Mouse (Mus musculus): ENCODE measurements around the gene Msh5.

Msh5 gene

GRCm38 (mm10) chr17:35070556-35071229 lies 24.1 kb upstream of the Msh5 start:
- ATAC-seq (ENCODE audit: insufficient number of reproducible peaks, low FRiP score, low TSS enrichment), result peak; percentile 87

GRCm38 (mm10) chr17:35068213-35068914 lies 21.8 kb upstream of the Msh5 start:
- ATAC-seq (ENCODE audit: insufficient number of reproducible peaks, low FRiP score, low TSS enrichment), result no peak

- ATAC-seq (ENCODE audit: insufficient number of reproducible peaks, low FRiP score, low TSS enrichment), result no peak
Observed at GRCm38 (mm10) chr17:35066084-35066483, 19.5 kb upstream of the Msh5 start, which contains the start of gene Mpig6b. TSS of gene Mpig6b (minus strand) at chr17:35066184.

- no peak for ATAC-seq (ENCODE audit: insufficient number of reproducible peaks, low FRiP score, low TSS enrichment)
Observed at GRCm38 (mm10) chr17:35064951-35065947, 18.7 kb upstream of the Msh5 start, which contains the start of gene Ly6g6c. TSS of gene Ly6g6c (plus strand) at chr17:35065388.

GRCm38 (mm10) chr17:35064378-35064877 lies 17.9 kb upstream of the Msh5 start:
- no peak for ATAC-seq (ENCODE audit: insufficient number of reproducible peaks, low FRiP score, low TSS enrichment)

- ATAC-seq (ENCODE audit: insufficient number of reproducible peaks, low FRiP score, low TSS enrichment), result no peak
Observed at GRCm38 (mm10) chr17:35063466-35063865, 16.9 kb upstream of the Msh5 start.

- no peak for ATAC-seq (ENCODE audit: insufficient number of reproducible peaks, low FRiP score, low TSS enrichment)
Observed at GRCm38 (mm10) chr17:35061299-35061698, 14.8 kb upstream of the Msh5 start.

- no peak for ATAC-seq (ENCODE audit: insufficient number of reproducible peaks, low FRiP score, low TSS enrichment)
Observed at GRCm38 (mm10) chr17:35060737-35061297, 14.3 kb upstream of the Msh5 start.

- no peak for ATAC-seq (ENCODE audit: insufficient number of reproducible peaks, low FRiP score, low TSS enrichment)
Observed at GRCm38 (mm10) chr17:35060071-35060470, 13.5 kb upstream of the Msh5 start.

- peak; percentile 63; the same call in 1 of the 2 replicates for ATAC-seq (ENCODE audit: insufficient number of reproducible peaks, low FRiP score, low TSS enrichment)
Observed at GRCm38 (mm10) chr17:35058911-35059892, 12.7 kb upstream of the Msh5 start, which contains the start of gene Ddah2. TSS of gene Ddah2 (plus strand) at chr17:35059035.

- ATAC-seq (ENCODE audit: insufficient number of reproducible peaks, low FRiP score, low TSS enrichment), result no peak
Observed at GRCm38 (mm10) chr17:35058316-35058715, 11.8 kb upstream of the Msh5 start.

GRCm38 (mm10) chr17:35057090-35057489 lies 10.5 kb upstream of the Msh5 start:
- ATAC-seq (ENCODE audit: insufficient number of reproducible peaks, low FRiP score, low TSS enrichment), result no peak

- ATAC-seq (ENCODE audit: insufficient number of reproducible peaks, low FRiP score, low TSS enrichment), result no peak
Observed at GRCm38 (mm10) chr17:35055691-35056495, 9.3 kb upstream of the Msh5 start.

- no peak for ATAC-seq (ENCODE audit: insufficient number of reproducible peaks, low FRiP score, low TSS enrichment)
Observed at GRCm38 (mm10) chr17:35052271-35052798, 5.8 kb upstream of the Msh5 start.

- 0 out of 2 replicates have a peak, but pooled peaks have one; percentile 33 for ATAC-seq (ENCODE audit: insufficient number of reproducible peaks, low FRiP score, low TSS enrichment)
Observed at GRCm38 (mm10) chr17:35051156-35052086, 4.9 kb upstream of the Msh5 start.

- no peak for ATAC-seq (ENCODE audit: insufficient number of reproducible peaks, low FRiP score, low TSS enrichment)
Observed at GRCm38 (mm10) chr17:35050126-35050750, 3.7 kb upstream of the Msh5 start.

Measured in cerebellum, adult (tissue).